Mouse (Mus musculus) liver, embryonic 16.5 days (tissue): ENCODE measurements around the gene Ap2b1. TPM values are rescaled to one million over a fixed set of nuclear protein-coding genes. Genes with fewer than 3 reads are reported as not detected.

ENCODE experiments used
- ATAC-seq: fragments of 200-750 bp; cut with Nextera tagmentation; 2 replicates; pipeline ENCODE4 v1.8.0; 2017; ENCODE audit warnings: low read depth, mild to moderate bottlenecking, moderate number of reproducible peaks, moderate library complexity
- H3K27ac ChIP-seq: fragments of 300-500 bp; sonication (generic); 2 replicates; pipeline ENCODE4 v1.5.1; 2014; ENCODE audit warnings: mild to moderate bottlenecking, low read length
- H3K27me3 ChIP-seq: fragments of 300-500 bp; sonication (generic); 2 replicates; pipeline ENCODE4 v1.6.1; 2014; ENCODE audit warnings: low read depth, low read length, mixed read lengths; ENCODE audit not compliant: control insufficient read depth, insufficient read depth
- H3K36me3 ChIP-seq: fragments of 300-500 bp; sonication (generic); 2 replicates; pipeline ENCODE4 v1.6.1; 2014; ENCODE audit warnings: mild to moderate bottlenecking; ENCODE audit not compliant: control insufficient read depth, insufficient read depth
- H3K4me1 ChIP-seq: fragments of 300-500 bp; sonication (generic); 2 replicates; pipeline ENCODE4 v1.6.1; 2014; ENCODE audit warnings: low read depth, low read length, mixed read lengths; ENCODE audit not compliant: control insufficient read depth
- H3K4me2 ChIP-seq: fragments of 300-500 bp; sonication (generic); 2 replicates; pipeline ENCODE4 v1.6.1; 2014; ENCODE audit warnings: low read depth, low read length, mixed read lengths
- H3K4me3 ChIP-seq: fragments of 300-500 bp; sonication (generic); 2 replicates; pipeline ENCODE4 v1.5.1; 2014; ENCODE audit warnings: low read depth, mild to moderate bottlenecking, low read length
- H3K9ac ChIP-seq: fragments of 300-500 bp; sonication (generic); 2 replicates; pipeline ENCODE4 v1.6.1; 2014; ENCODE audit warnings: low read depth, low read length
- H3K9me3 ChIP-seq: fragments of 300-500 bp; sonication (generic); replicated peaks from 2 replicates; pipeline ENCODE4 v1.6.1; 2016; ENCODE audit warnings: low read length; ENCODE audit not compliant: control insufficient read depth
- WGBS: fragments of 180-500 bp; shearing (Covaris S2); extraction: QIAGEN DNeasy Blood & Tissue Kit; methylation state at CpG from one replicate; pipeline ENCODE4 v1.1.7; 2014; ENCODE audit not compliant: insufficient replicate concordance; 5-methylcytosine and 5-hydroxymethylcytosine counted together
- polyA plus RNA-seq: library from polyadenylated mRNA; unstranded; fragments of >200 nt; fragmentation: Nextera tagmentation; extraction: Ambion mirVana; gene quantifications from 2 replicates; pipeline ENCODE4 v1.2.1, GENCODE M21; 2015

Gene Ap2b1
- polyA plus RNA-seq, 1 experiment from 2014 or later = 21.7 TPM

DNA sequence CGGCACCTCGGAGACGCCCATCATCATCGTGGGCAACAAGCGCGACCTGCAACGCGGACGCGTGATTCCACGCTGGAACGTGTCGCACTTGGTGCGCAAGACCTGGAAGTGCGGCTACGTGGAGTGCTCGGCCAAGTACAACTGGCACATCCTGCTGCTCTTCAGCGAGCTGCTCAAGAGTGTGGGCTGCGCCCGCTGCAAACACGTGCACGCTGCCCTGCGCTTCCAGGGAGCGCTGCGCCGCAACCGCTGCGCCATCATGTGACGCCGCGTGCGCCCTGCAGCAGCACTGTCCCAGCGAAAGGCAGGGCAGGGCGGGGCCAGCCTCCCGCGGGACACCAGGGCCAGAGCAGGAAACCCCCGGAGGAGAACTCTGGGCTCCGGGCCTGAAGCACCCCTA is 119.7 kb downstream of the Ap2b1 start:
- Histone ChIP-seq H3K4me3 (no peak overlapping the region), H3K27ac (no peak overlapping the region), H3K4me2 (no peak overlapping the region), H3K36me3 (no peaks in the 10 kb centered on the region), H3K4me1 (no peaks in the 10 kb centered on the region), H3K9me3 (no peaks in the 10 kb centered on the region), H3K9ac (no peak overlapping the region), H3K27me3 (peaks cover 31% of the 10 kb centered on the region)
- 8% methylated on average over 38 of the region's 38 CpGs for WGBS
- ATAC-seq = no peak

DNA sequence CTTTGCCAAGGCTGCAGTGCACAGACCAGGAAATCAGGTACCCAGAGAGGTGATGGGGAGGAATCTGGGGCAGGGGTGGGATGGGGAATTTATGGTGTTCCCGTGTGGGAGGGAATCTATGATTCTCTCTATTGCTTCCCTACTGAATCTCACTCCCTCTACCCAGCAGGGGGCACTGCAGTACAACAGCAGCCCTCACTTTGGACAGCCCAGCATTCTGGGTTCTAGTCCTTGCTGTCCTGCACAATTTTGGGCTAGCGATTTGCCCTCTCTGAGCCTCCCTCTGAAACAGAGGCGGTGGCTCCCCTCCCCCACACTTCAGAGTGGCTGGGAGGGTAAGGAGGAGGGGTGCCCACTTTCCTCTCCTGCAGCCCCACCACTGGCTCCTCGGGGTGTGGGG is 121.5 kb downstream of the Ap2b1 start:
- 32% methylated on average over 4 of the region's 4 CpGs for WGBS
- no peak overlapping the region for H3K27ac ChIP-seq
- no peak overlapping the region for H3K4me2 ChIP-seq
- ATAC-seq = no peak
- peaks cover 31% of the 10 kb centered on the region for H3K27me3 ChIP-seq
- no peaks in the 10 kb centered on the region for H3K4me1 ChIP-seq
- H3K9me3 ChIP-seq = no peaks in the 10 kb centered on the region
- H3K9ac ChIP-seq = no peak overlapping the region
- no peaks in the 10 kb centered on the region for H3K36me3 ChIP-seq
- H3K4me3 ChIP-seq = no peak overlapping the region

DNA sequence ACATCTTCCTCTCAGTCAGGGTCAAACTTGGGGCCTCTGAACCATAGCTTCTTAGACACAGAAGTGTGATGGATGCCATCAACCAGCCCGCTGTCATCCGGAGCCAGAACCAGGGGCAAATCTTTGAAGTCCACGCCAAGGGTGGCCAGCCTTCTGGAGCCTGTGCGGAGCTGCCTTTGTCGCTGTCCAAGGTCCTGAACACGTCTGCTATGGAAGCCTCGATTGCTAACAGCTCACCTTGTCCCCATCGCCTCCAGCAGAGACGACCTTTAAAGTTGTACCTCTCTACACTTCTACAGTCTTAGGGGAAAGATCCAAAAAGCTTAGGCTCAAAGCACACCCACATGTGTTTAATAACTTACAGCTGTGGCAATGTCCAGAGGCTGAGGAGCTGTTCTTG is 122.5 kb downstream of the Ap2b1 start:
- Histone ChIP-seq H3K27ac (no peak overlapping the region), H3K36me3 (no peaks in the 10 kb centered on the region), H3K27me3 (peaks cover 31% of the 10 kb centered on the region), H3K4me3 (no peak overlapping the region), H3K9ac (no peak overlapping the region), H3K4me2 (no peak overlapping the region), H3K9me3 (no peaks in the 10 kb centered on the region), H3K4me1 (no peaks in the 10 kb centered on the region)
- no peak for ATAC-seq
- under 1% methylated on average over 9 of the region's 9 CpGs for WGBS

DNA sequence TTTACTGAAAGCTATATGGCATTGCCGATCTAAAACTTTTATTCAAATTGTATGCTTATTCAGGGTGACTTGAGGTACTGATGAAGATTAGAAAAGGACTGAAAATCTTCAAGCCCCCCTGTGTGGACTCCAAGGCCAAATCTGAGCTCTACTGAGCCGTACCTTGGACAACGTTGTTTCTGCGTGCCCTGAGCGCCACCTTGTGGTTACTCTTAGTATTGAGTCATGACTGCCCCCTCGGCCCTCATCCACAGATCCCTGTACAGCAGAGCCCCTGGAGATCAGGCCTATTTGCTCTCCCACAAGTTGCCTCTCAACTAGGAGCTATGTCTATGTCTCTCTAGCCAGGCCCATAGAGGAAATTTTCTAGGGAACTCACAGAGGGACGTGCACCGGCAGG is 125.9 kb downstream of the Ap2b1 start:
- Histone ChIP-seq H3K9ac (no peak overlapping the region), H3K4me3 (no peak overlapping the region), H3K27me3 (peaks cover 27% of the 10 kb centered on the region), H3K4me1 (no peaks in the 10 kb centered on the region; the same call in 1 of the 2 replicates), H3K36me3 (no peaks in the 10 kb centered on the region), H3K9me3 (no peaks in the 10 kb centered on the region), H3K4me2 (no peak overlapping the region), H3K27ac (no peak overlapping the region)
- no peak; the same call in 1 of the 2 replicates for ATAC-seq
- 4% methylated on average over 8 of the region's 8 CpGs for WGBS

DNA sequence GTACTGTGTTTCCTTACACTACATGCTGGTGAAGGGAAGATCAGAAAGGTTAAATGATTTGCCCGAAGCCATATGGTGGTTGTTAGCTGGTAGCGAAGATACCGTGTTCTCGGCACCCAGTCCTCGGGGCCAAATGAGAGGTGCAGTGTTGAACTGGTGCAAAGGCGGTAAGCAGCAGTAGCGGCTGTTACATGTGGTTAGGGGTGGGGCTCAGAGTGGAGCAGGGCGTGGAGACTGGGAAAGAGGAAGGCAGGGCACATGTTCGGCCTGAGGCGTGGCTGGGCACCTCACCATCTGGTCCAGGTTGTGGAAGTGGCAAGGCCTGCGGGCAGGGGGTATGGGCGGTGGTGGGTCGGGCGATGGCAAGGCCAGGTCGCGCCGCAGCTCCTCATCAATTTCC is 128.1 kb downstream of the Ap2b1 start:
- H3K9me3 ChIP-seq = no peaks in the 10 kb centered on the region
- H3K9ac ChIP-seq = no peak overlapping the region
- no peaks in the 10 kb centered on the region for H3K36me3 ChIP-seq
- WGBS = 8% methylated on average over 17 of the region's 17 CpGs
- H3K4me1 ChIP-seq = no peaks in the 10 kb centered on the region; the same call in 1 of the 2 replicates
- peaks cover 20% of the 10 kb centered on the region for H3K27me3 ChIP-seq
- peak; percentile 37; the same call in 1 of the 2 replicates for ATAC-seq
- H3K27ac ChIP-seq = no peak overlapping the region
- H3K4me3 ChIP-seq = no peak overlapping the region
- H3K4me2 ChIP-seq = no peak overlapping the region; the same call in 1 of the 2 replicates

DNA sequence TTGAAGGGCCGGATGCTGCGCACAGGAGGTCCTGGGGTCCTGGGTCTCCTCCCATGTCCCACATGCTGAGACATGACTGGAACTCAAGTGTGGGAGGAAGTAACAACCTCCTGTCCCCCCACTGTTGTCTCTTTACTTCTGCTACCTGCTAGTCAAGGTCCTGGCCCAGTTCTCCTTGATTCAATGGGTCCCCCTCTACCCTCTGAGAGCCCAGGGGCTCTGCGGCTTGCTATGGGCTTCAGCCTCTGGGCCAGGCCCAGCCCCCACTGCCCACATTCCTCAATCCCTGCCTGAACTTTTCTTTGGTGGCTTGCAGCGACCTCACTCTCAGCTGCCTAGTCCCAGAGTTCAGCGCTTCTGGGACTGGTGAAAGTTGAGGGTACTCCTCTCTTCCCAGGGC is 130.5 kb downstream of the Ap2b1 start, which contains the start of gene Gas2l2:
Gene Gas2l2, minus strand, starts transcription at position 101 of the 400 bp plus-strand sequence.
- H3K4me2 ChIP-seq = no peak within 1 kb of the TSS
- H3K36me3 ChIP-seq = no peaks in the 10 kb centered on the region
- H3K4me3 ChIP-seq = no peak within 1 kb of the TSS
- no peak for ATAC-seq
- H3K4me1 ChIP-seq = no peaks in the 10 kb centered on the region; the same call in 1 of the 2 replicates
- peaks cover 20% of the 10 kb centered on the region for H3K27me3 ChIP-seq
- H3K9me3 ChIP-seq = no peaks in the 10 kb centered on the region
- H3K27ac ChIP-seq = no peak within 1 kb of the TSS
- no peak within 1 kb of the TSS for H3K9ac ChIP-seq
- 55% methylated on average over 5 of the region's 5 CpGs for WGBS

DNA sequence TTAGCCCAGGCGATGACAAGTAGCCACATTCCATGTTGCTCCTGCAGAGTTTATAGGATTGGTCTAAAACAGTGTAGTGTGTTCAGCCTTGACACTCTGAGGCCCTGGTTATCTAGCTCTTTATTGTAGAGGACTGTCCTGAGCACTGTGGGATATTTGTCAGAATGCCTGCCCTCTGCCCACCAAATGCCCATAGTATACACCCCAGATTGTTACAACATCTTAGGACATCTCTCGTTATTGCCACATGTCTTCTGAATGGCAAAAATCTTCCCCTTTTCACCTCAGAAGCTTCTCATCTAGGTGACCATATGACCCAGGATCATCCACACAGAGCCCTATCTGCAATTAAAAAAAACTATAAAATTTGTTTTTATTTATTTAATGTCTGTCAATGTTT is 133.7 kb downstream of the Ap2b1 start:
- Histone ChIP-seq H3K36me3 (no peaks in the 10 kb centered on the region), H3K4me3 (no peak overlapping the region), H3K27ac (no peak overlapping the region), H3K9me3 (no peaks in the 10 kb centered on the region), H3K4me2 (no peak overlapping the region), H3K9ac (no peak overlapping the region), H3K4me1 (no peaks in the 10 kb centered on the region), H3K27me3 (peaks cover 9% of the 10 kb centered on the region)
- 58% methylated on average over 2 of the region's 2 CpGs for WGBS
- ATAC-seq = no peak

DNA sequence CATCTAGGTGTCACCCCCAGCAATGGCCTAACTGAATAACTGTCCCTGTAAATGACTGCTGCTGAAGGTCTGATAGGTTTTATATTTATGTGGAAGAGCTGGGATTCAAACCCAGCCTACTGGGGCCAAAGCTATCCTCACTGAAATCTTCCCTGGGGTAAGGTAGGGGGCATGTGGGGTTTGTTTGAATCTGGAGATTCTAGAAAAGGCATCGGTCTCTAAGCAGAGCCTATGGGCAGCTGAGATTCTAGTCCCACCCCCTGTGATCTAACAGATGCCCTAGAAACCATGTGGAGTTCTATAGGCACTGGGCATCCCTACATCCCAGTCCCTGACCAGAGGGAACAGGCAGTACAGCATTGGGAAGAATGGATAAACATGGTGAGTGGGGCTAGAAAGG is 138.6 kb downstream of the Ap2b1 start, which contains the start of gene 1700020L24Rik:
Gene 1700020L24Rik, plus strand, starts transcription at position 301 of the 400 bp plus-strand sequence.
- no peaks in the 10 kb centered on the region for H3K9me3 ChIP-seq
- no peak within 1 kb of the TSS for H3K4me3 ChIP-seq
- H3K4me2 ChIP-seq = no peak within 1 kb of the TSS
- no peak within 1 kb of the TSS for H3K9ac ChIP-seq
- H3K4me1 ChIP-seq = peaks cover 9% of the 10 kb centered on the region
- ATAC-seq = no peak
- no peak within 1 kb of the TSS for H3K27ac ChIP-seq
- WGBS = 52% methylated on average over 1 of the region's 1 CpGs
- no peaks in the 10 kb centered on the region for H3K36me3 ChIP-seq
- peaks cover 16% of the 10 kb centered on the region for H3K27me3 ChIP-seq

DNA sequence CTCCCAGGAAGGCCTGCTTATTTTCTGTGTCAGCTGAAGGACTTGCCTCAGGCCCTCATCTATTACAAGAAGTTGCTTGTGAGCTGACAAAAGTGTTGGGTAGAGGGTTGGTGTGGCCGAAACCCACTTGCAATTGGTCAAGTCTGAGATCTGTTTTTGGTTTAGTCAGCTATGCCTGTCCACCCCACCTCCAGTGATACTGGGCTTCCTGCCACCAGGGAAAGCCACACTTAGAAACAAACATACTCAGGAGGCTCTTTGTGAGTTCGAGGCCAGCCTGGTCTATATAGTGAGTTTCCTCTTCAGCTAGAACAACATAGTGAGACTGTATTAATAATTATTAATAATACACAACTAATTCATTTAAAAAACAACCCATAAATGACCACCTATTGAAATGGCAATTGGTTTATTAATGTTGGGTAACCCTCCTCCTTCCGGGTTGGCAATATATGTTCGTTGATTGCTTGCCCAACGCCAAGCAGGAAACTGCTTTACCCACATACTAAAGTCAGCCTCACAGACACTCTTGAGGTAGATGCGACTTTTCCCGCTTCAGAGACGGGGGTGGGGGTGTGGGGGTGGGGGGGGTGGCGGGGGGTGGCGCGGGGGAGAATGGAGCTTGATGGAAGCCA is 140.7 kb downstream of the Ap2b1 start:
- Histone ChIP-seq H3K9me3 (no peaks in the 10 kb centered on the region), H3K27me3 (peaks cover 37% of the 10 kb centered on the region)

More for the DNA sequence above, 140.7 kb downstream of the Ap2b1 start:
- no peak overlapping the region for H3K27ac ChIP-seq
- peak overlapping the region; percentile 97 for H3K4me2 ChIP-seq
- no peaks in the 10 kb centered on the region for H3K36me3 ChIP-seq
- H3K4me1 ChIP-seq = peaks cover 13% of the 10 kb centered on the region
- peak overlapping the region; percentile 75 for H3K4me3 ChIP-seq
- WGBS = 17% methylated on average over 11 of the region's 11 CpGs
- H3K9ac ChIP-seq = no peak overlapping the region
- ATAC-seq = no peak
